Mouse (Mus musculus) olfactory bulb, adult 2 months (tissue): Measurements from ENCODE around the gene Cant1.

Source experiments
- CTCF ChIP-seq: fragments of 200-500 bp; IDR thresholded peaks from 2 replicates; pipeline ENCODE4 v1.5.1; 2012; ENCODE audit warnings: low read depth, mild to moderate bottlenecking, low read length, moderate library complexity; ENCODE audit not compliant: insufficient read depth
- POLR2A ChIP-seq: fragments of 200-500 bp; IDR thresholded peaks from 2 replicates; pipeline ENCODE4 v1.6.1; 2012; ENCODE audit warnings: mild to moderate bottlenecking, low read depth, low read length, moderate library complexity; ENCODE audit not compliant: insufficient read depth

- TF ChIP-seq CTCF (no peak), POLR2A (no peak)
Observed at GRCm38 (mm10) chr11:118411271-118411670, 7.6 kb downstream of the Cant1 start.
